Mouse (Mus musculus): ENCODE data around the gene Sucnr1. TPM values are rescaled to one million over a fixed set of nuclear protein-coding genes. Genes with fewer than 3 reads are reported as not detected.

Sucnr1 gene
- total and polyA plus RNA-seq, 3 experiments: not detected

DNA sequence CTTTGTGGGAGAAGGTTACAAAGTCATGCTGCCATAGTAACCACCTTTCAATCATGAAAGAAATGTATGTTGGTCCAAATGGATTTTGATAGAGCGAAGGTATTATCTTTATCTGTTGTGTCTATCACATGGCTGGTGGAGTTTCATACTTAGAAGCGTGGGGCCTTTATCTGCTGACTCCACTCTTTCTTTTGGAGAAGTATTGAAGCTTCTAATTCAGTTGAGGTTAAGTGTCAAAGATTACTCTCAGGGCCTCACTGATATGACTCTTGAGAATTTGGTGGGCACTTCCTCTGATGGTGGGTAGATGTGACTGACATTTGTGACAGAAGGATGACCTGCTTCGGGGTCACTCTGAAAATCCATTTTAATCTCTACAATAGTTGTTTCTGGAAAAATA, 26.1 kb downstream of the Sucnr1 start:
- no peak for DNase-seq (ENCODE audit: low spot score)
- H3K36me3 ChIP-seq (replicated peaks): no peaks in the 10 kb centered on the region
- no peaks in the 10 kb centered on the region for H3K9me3 ChIP-seq (replicated peaks)
- TF ChIP-seq TAL1 (conservative IDR thresholded peaks at IDR 0.05; ENCODE audit: low read depth, low read length) (no peak), GATA1 (IDR thresholded peaks at IDR 0.05; ENCODE audit: borderline replicate concordance, low read length) (no peak), GATA2 (IDR thresholded peaks at IDR 0.05; ENCODE audit: borderline replicate concordance, low read depth, low read length) (no peak), CTCF (IDR thresholded peaks at IDR 0.05; ENCODE audit: low read depth, low read length) (no peak)
- 0 out of 2 replicates have a peak, but pooled peaks cover 3% of the 10 kb centered on the region for H3K27me3 ChIP-seq (ENCODE audit: insufficient read depth, low read length)
- no peak overlapping the region for H3K4me3 ChIP-seq (ENCODE audit: low read depth, low read length)
- no peaks in the 10 kb centered on the region for H3K4me1 ChIP-seq (ENCODE audit: insufficient read depth, low read depth, low read length)
- ATAC-seq (ENCODE audit: extremely low read depth, insufficient number of reproducible peaks, low FRiP score, poor library complexity, severe bottlenecking): no peak

GRCm38 (mm10) chr3:60108815-60109214, 27.1 kb downstream of the Sucnr1 start:
- no peak overlapping the region for H3K4me3 ChIP-seq (ENCODE audit: low read depth, low read length)
- DNase-seq (ENCODE audit: low spot score) (no peak), ATAC-seq (ENCODE audit: extremely low read depth, insufficient number of reproducible peaks, low FRiP score, poor library complexity, severe bottlenecking) (no peak)
- H3K36me3 ChIP-seq (replicated peaks): no peaks in the 10 kb centered on the region
- 0 out of 2 replicates have a peak, but pooled peaks cover 3% of the 10 kb centered on the region for H3K27me3 ChIP-seq (ENCODE audit: insufficient read depth, low read length)
- no peaks in the 10 kb centered on the region for H3K9me3 ChIP-seq (replicated peaks)
- TF ChIP-seq TAL1 (conservative IDR thresholded peaks at IDR 0.05; ENCODE audit: low read depth, low read length): no peak
- TF ChIP-seq GATA1 (IDR thresholded peaks at IDR 0.05; ENCODE audit: borderline replicate concordance, low read length): no peak
- no peak for TF ChIP-seq CTCF (IDR thresholded peaks at IDR 0.05; ENCODE audit: low read depth, low read length)
- no peak for TF ChIP-seq POLR2AphosphoS5 (IDR thresholded peaks at IDR 0.05; ENCODE audit: insufficient replicate concordance, low read depth, low read length)
- no peak for TF ChIP-seq GATA2 (IDR thresholded peaks at IDR 0.05; ENCODE audit: borderline replicate concordance, low read depth, low read length)
- no peaks in the 10 kb centered on the region for H3K4me1 ChIP-seq (ENCODE audit: insufficient read depth, low read depth, low read length)

DNA sequence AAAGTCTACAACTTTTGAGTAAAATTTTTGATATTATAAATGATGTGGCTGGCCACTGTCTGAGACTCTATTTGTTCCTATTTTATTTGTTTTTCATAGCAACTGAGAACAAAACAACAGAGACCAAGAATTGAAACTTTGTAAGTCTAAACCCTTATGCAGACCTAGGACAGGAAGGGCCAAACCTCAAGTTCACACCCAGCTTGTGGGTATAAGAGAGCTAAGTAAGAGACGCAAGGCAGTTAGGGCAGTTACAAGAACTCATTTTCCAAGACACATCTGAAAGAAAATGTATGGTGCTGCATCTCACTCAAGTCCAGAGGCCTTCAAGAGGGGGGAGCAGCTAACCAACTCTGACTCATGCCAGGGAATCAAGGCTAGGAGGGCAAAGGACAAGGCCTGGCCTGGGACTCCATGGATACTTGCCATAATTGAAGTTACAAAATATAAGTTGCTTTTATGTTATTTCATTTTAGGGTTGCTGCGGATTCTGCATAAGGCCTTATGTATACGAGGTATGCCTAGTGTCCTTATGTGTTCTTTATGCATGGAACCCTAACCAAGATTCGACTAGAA, 29.6 kb downstream of the Sucnr1 start:
- H3K4me1 ChIP-seq (ENCODE audit: insufficient read depth, low read depth, low read length): no peaks in the 10 kb centered on the region
- 0 out of 2 replicates have a peak, but pooled peaks cover 3% of the 10 kb centered on the region for H3K27me3 ChIP-seq (ENCODE audit: insufficient read depth, low read length)
- H3K4me3 ChIP-seq (ENCODE audit: low read depth, low read length): no peak overlapping the region
- H3K36me3 ChIP-seq (replicated peaks): no peaks in the 10 kb centered on the region
- ATAC-seq (ENCODE audit: extremely low read depth, insufficient number of reproducible peaks, low FRiP score, poor library complexity, severe bottlenecking): no peak
- no peaks in the 10 kb centered on the region for H3K9me3 ChIP-seq (replicated peaks)
- no peak for DNase-seq (ENCODE audit: low spot score)
- TF ChIP-seq POLR2AphosphoS5 (IDR thresholded peaks at IDR 0.05; ENCODE audit: insufficient replicate concordance, low read depth, low read length): no peak
- no peak for TF ChIP-seq GATA2 (IDR thresholded peaks at IDR 0.05; ENCODE audit: borderline replicate concordance, low read depth, low read length)
- TF ChIP-seq GATA1 (IDR thresholded peaks at IDR 0.05; ENCODE audit: borderline replicate concordance, low read length): no peak
- TF ChIP-seq CTCF (IDR thresholded peaks at IDR 0.05; ENCODE audit: low read depth, low read length): no peak
- no peak for TF ChIP-seq TAL1 (conservative IDR thresholded peaks at IDR 0.05; ENCODE audit: low read depth, low read length)

GRCm38 (mm10) chr3:60111889-60112646, 30.4 kb downstream of the Sucnr1 start:
- ATAC-seq (ENCODE audit: extremely low read depth, insufficient number of reproducible peaks, low FRiP score, poor library complexity, severe bottlenecking): no peak
- no peak for TF ChIP-seq POLR2AphosphoS5 (IDR thresholded peaks at IDR 0.05; ENCODE audit: insufficient replicate concordance, low read depth, low read length)
- TF ChIP-seq GATA1 (IDR thresholded peaks at IDR 0.05; ENCODE audit: borderline replicate concordance, low read length): no peak
- no peak for TF ChIP-seq CTCF (IDR thresholded peaks at IDR 0.05; ENCODE audit: low read depth, low read length)
- TF ChIP-seq GATA2 (IDR thresholded peaks at IDR 0.05; ENCODE audit: borderline replicate concordance, low read depth, low read length): no peak
- TF ChIP-seq TAL1 (conservative IDR thresholded peaks at IDR 0.05; ENCODE audit: low read depth, low read length): no peak
- 0 out of 2 replicates have a peak, but pooled peaks cover 3% of the 10 kb centered on the region for H3K27me3 ChIP-seq (ENCODE audit: insufficient read depth, low read length)
- DNase-seq (ENCODE audit: low spot score): no peak
- no peaks in the 10 kb centered on the region for H3K36me3 ChIP-seq (replicated peaks)
- H3K4me3 ChIP-seq (ENCODE audit: low read depth, low read length): no peak overlapping the region
- H3K9me3 ChIP-seq (replicated peaks): no peaks in the 10 kb centered on the region
- H3K4me1 ChIP-seq (ENCODE audit: insufficient read depth, low read depth, low read length): no peaks in the 10 kb centered on the region

DNA sequence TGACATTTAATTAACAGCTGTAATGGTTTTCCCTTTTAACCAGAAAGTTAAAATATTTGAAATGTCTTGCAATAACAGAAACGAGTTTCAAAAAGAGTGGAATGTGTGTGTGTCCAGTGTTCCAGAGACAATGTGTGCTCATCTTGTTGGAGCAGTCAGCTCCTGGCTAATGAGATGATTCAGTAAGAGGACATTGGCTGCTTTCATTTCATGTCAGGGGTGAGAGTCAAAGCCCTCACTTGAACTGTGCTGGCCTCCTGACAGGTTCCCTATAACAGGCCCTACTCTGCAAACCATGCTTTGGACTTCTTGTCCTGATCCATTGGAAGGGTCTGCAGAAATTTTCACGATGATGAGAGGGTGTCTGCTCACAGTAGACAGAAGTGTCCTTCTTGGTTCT, 32.9 kb downstream of the Sucnr1 start:
- Histone ChIP-seq H3K36me3 (replicated peaks) (no peaks in the 10 kb centered on the region), H3K4me1 (ENCODE audit: insufficient read depth, low read depth, low read length) (no peaks in the 10 kb centered on the region), H3K27me3 (ENCODE audit: insufficient read depth, low read length) (no peaks in the 10 kb centered on the region), H3K9me3 (replicated peaks) (no peaks in the 10 kb centered on the region), H3K4me3 (ENCODE audit: low read depth, low read length) (no peak overlapping the region)
- no peak for TF ChIP-seq GATA2 (IDR thresholded peaks at IDR 0.05; ENCODE audit: borderline replicate concordance, low read depth, low read length)
- TF ChIP-seq TAL1 (conservative IDR thresholded peaks at IDR 0.05; ENCODE audit: low read depth, low read length): no peak
- TF ChIP-seq CTCF (IDR thresholded peaks at IDR 0.05; ENCODE audit: low read depth, low read length): no peak
- no peak for TF ChIP-seq GATA1 (IDR thresholded peaks at IDR 0.05; ENCODE audit: borderline replicate concordance, low read length)
- TF ChIP-seq POLR2AphosphoS5 (IDR thresholded peaks at IDR 0.05; ENCODE audit: insufficient replicate concordance, low read depth, low read length): no peak
- no peak for ATAC-seq (ENCODE audit: extremely low read depth, insufficient number of reproducible peaks, low FRiP score, poor library complexity, severe bottlenecking)
- no peak for DNase-seq (ENCODE audit: low spot score)

GRCm38 (mm10) chr3:60121449-60121848, 39.8 kb downstream of the Sucnr1 start:
- Histone ChIP-seq H3K9me3 (replicated peaks) (no peaks in the 10 kb centered on the region), H3K27me3 (ENCODE audit: insufficient read depth, low read length) (no peaks in the 10 kb centered on the region), H3K4me1 (ENCODE audit: insufficient read depth, low read depth, low read length) (no peaks in the 10 kb centered on the region), H3K36me3 (replicated peaks) (no peaks in the 10 kb centered on the region), H3K4me3 (ENCODE audit: low read depth, low read length) (no peak overlapping the region)
- TF ChIP-seq TAL1 (conservative IDR thresholded peaks at IDR 0.05; ENCODE audit: low read depth, low read length): no peak
- TF ChIP-seq POLR2AphosphoS5 (IDR thresholded peaks at IDR 0.05; ENCODE audit: insufficient replicate concordance, low read depth, low read length): no peak
- no peak for TF ChIP-seq GATA2 (IDR thresholded peaks at IDR 0.05; ENCODE audit: borderline replicate concordance, low read depth, low read length)
- no peak for TF ChIP-seq GATA1 (IDR thresholded peaks at IDR 0.05; ENCODE audit: borderline replicate concordance, low read length)
- TF ChIP-seq CTCF (IDR thresholded peaks at IDR 0.05; ENCODE audit: low read depth, low read length): no peak
- DNase-seq (ENCODE audit: low spot score): no peak
- no peak for ATAC-seq (ENCODE audit: extremely low read depth, insufficient number of reproducible peaks, low FRiP score, poor library complexity, severe bottlenecking)
